Mouse (Mus musculus): ENCODE data around the gene Gpa33. TPM values are rescaled to one million over a fixed set of nuclear protein-coding genes. Genes with fewer than 3 reads are reported as not detected.

Gpa33 gene
- polyA plus RNA-seq, 1 experiment from 2014 or later = not detected

Other genes starting within 250 kb of the Gpa33 start
- gene Pou2f1, start 127.6 kb upstream of the Gpa33 start, polyA plus RNA-seq (2015; fragmentation: Nextera tagmentation; extraction: Ambion mirVana) = 25.6 and 30.1 TPM in 2 replicates
- gene Dusp27, start 2.3 kb upstream of the Gpa33 start, polyA plus RNA-seq (2015; fragmentation: Nextera tagmentation; extraction: Ambion mirVana) = 1.5 and 1.7 TPM in 2 replicates
- 0.14 TPM in 1 of 2 replicates, not detected in the other for gene Mael, start 108.5 kb downstream of the Gpa33 start, polyA plus RNA-seq (2015; fragmentation: Nextera tagmentation; extraction: Ambion mirVana)
- gene Ildr2, start 123.9 kb downstream of the Gpa33 start, polyA plus RNA-seq (2015; fragmentation: Nextera tagmentation; extraction: Ambion mirVana) = 6.1 and 6.2 TPM in 2 replicates
- gene Tada1, start 248.9 kb downstream of the Gpa33 start, polyA plus RNA-seq (2015; fragmentation: Nextera tagmentation; extraction: Ambion mirVana) = 90.5 and 94.9 TPM in 2 replicates